Comparison of ENCODE assay signal across 10 mouse cellular contexts in the genomic region with DNA sequence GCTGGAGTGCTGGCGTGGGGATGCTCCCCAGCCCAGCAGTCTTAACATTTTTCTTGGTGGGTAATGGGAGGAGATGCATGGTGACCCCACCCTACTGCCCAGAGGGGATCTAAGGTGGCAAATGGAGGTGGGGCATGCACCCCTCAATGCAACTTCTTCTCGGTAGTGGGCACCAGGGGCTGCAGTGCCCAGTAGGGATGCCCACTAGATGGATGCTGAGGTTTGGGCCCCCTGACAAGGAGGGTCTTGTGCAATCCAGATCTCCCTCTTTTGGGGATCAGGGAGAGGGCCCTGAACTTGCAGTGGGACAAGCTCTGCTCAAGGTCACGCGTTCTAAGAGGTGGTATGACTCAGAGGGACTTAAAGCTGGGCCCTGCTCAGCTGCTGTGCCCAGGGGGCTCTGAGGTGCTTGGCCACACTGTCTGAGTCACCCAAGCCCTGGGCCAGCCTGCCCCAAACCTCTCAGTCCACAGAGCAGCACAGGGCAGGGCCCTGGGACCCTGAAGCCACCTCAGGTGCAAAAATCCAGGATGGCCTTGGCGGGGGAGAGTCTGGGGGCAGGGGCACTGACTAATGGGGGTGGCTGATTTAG. TPM values are rescaled to one million over a fixed set of nuclear protein-coding genes. Genes with fewer than 3 reads are reported as not detected.
A peak's percentile ranks its signal among the peaks of the same experiment; 100 is the strongest.
DNase-seq lines count a peak whose midpoint lies in the region; ATAC-seq and TF ChIP-seq lines count a peak whose summit lies in the region.
"Had no signal": no experiment of that assay in that cellular context is flagged by ENCODE, and none has a peak within 500 bp of the region (broad histone marks: within the 10 kb centered on the region; RNA-seq: fewer than 3 reads in every experiment).

No protein-coding gene starts in this region.

- H3K4me2 ChIP-seq in forebrain, embryonic 14.5 days (ENCODE audit: low read length), result peak overlapping the region; percentile 72
- H3K4me2 ChIP-seq in midbrain, embryonic 12.5 days (replicated peaks), result peak overlapping the region; percentile 79

- peak; percentile 52 for DNase-seq in cerebellum, adult 11-12 months
- no peak for DNase-seq in cerebellum, postnatal 14 days
- peak; percentile 17 for DNase-seq in 416B (ENCODE audit: low read depth)
- DNase-seq in forebrain, embryonic 14.5 days (ENCODE audit: low spot score), result no peak
- no peak for DNase-seq in ovary, postnatal 10 days (ENCODE audit: low spot score)
- DNase-seq in thymus, adult 2 months, result no peak
- no peak for DNase-seq in thymus, postnatal 4 days
- DNase-seq: heart, adult 2 months; thymus, postnatal 14 days had no signal

- peak overlapping the region; percentile 67 for H3K9ac ChIP-seq in forebrain, embryonic 14.5 days (ENCODE audit: low read length)
- peak overlapping the region; percentile 68 for H3K9ac ChIP-seq in midbrain, embryonic 12.5 days (replicated peaks)

- H3K27me3 ChIP-seq in forebrain, embryonic 14.5 days (replicated peaks; ENCODE audit: control insufficient read depth, insufficient read depth, low read length), result no peaks in the 10 kb centered on the region; the same call in 1 of the 2 replicates
- H3K27me3 ChIP-seq in midbrain, embryonic 12.5 days, result peaks cover 57% of the 10 kb centered on the region
- H3K27me3 ChIP-seq in thymus, adult 2 months (ENCODE audit: control insufficient read depth, insufficient read depth, low read length), result peaks cover 5% of the 10 kb centered on the region; the same call in 1 of the 2 replicates

- H3K9me3 ChIP-seq in forebrain, embryonic 14.5 days (replicated peaks; ENCODE audit: control insufficient read depth, low read length), result no peaks in the 10 kb centered on the region
- no peaks in the 10 kb centered on the region for H3K9me3 ChIP-seq in midbrain, embryonic 12.5 days

- H3K4me3 ChIP-seq in forebrain, embryonic 14.5 days (ENCODE audit: low read depth, low read length), result peak overlapping the region; percentile 44
- peak overlapping the region; percentile 50 for H3K4me3 ChIP-seq in midbrain, embryonic 12.5 days
- no peak overlapping the region for H3K4me3 ChIP-seq in thymus, adult 2 months (ENCODE audit: control insufficient read depth, insufficient read depth, low read length)
- H3K4me3 ChIP-seq: heart, adult 2 months had no signal

- H3K36me3 ChIP-seq in forebrain, embryonic 14.5 days (ENCODE audit: control insufficient read depth, insufficient read depth, low read length), result no peaks in the 10 kb centered on the region
- H3K36me3 ChIP-seq in midbrain, embryonic 12.5 days, result no peaks in the 10 kb centered on the region
- H3K36me3 ChIP-seq in thymus, adult 2 months (ENCODE audit: control insufficient read depth, insufficient read depth, low read length), result no peaks in the 10 kb centered on the region

- TF ChIP-seq POLR2A in thymus, adult 2 months (IDR thresholded peaks at IDR 0.05; ENCODE audit: control insufficient read depth, extremely low read depth, insufficient read depth, low read length, poor library complexity), result no peak

- TF ChIP-seq CTCF in thymus, adult 2 months (IDR thresholded peaks at IDR 0.05; ENCODE audit: borderline replicate concordance, control insufficient read depth, extremely low read depth, insufficient read depth, low read length, poor library complexity), result no peak

- 73% methylated on average over 5 of the region's 5 CpGs for WGBS in forebrain, embryonic 14.5 days
- WGBS in midbrain, embryonic 12.5 days, result 71% methylated on average over 5 of the region's 5 CpGs
- 83% methylated on average over 5 of the region's 5 CpGs for WGBS in thymus, adult 2 months

- ATAC-seq in forebrain, embryonic 14.5 days, result no peak
- 0 out of 2 replicates have a peak, but pooled peaks have one; percentile 3 for ATAC-seq in midbrain, embryonic 12.5 days (ENCODE audit: low FRiP score, low read depth)

- H3K4me1 ChIP-seq in forebrain, embryonic 14.5 days (ENCODE audit: control insufficient read depth, insufficient read depth, low read length), result 0 out of 2 replicates have a peak, but pooled peaks cover 8% of the 10 kb centered on the region
- peaks cover 9% of the 10 kb centered on the region; the same call in 1 of the 2 replicates for H3K4me1 ChIP-seq in midbrain, embryonic 12.5 days
- H3K4me1 ChIP-seq in thymus, adult 2 months (replicated peaks; ENCODE audit: control insufficient read depth, insufficient read depth, low read length), result no peaks in the 10 kb centered on the region

- no peak overlapping the region for H3K27ac ChIP-seq in forebrain, embryonic 14.5 days (ENCODE audit: low read depth, low read length)
- H3K27ac ChIP-seq in midbrain, embryonic 12.5 days (replicated peaks), result no peak overlapping the region
- H3K27ac ChIP-seq in thymus, adult 2 months (ENCODE audit: control insufficient read depth, insufficient read depth, low read length), result no peak overlapping the region
- H3K27ac ChIP-seq: heart, adult 2 months had no signal

RNA-seq across cellular contexts. Expression of gene Diras1, which starts 1.0 kb away (rescaled TPM):
- polyA plus RNA-seq in forebrain, embryonic 14.5 days (2014; fragmentation: Nextera tagmentation; extraction: Ambion mirVana), result 19.0 and 21.0 TPM in 2 replicates
- 11.3 and 13.4 TPM in 2 replicates for polyA plus RNA-seq in midbrain, embryonic 12.5 days (2016; fragmentation: Nextera tagmentation; extraction: Ambion mirVana)
- 0.05 and 0.13 TPM in 2 replicates for polyA plus RNA-seq in thymus, adult 2 months (2012; rRNA removed)

RNA-seq across cellular contexts. Expression of gene Gng7, which starts 9.7 kb away (rescaled TPM):
- 15.3 and 20.8 TPM in 2 replicates for polyA plus RNA-seq in forebrain, embryonic 14.5 days (2014; fragmentation: Nextera tagmentation; extraction: Ambion mirVana)
- 8.8 and 9.3 TPM in 2 replicates for polyA plus RNA-seq in midbrain, embryonic 12.5 days (2016; fragmentation: Nextera tagmentation; extraction: Ambion mirVana)
- polyA plus RNA-seq in thymus, adult 2 months (2012; rRNA removed), result 0.63 and 0.80 TPM in 2 replicates

RNA-seq across cellular contexts. Expression of gene Slc39a3, which starts 12.8 kb away (rescaled TPM):
- polyA plus RNA-seq in forebrain, embryonic 14.5 days (2014; fragmentation: Nextera tagmentation; extraction: Ambion mirVana), result 20.7 and 26.9 TPM in 2 replicates
- 33.1 and 34.9 TPM in 2 replicates for polyA plus RNA-seq in midbrain, embryonic 12.5 days (2016; fragmentation: Nextera tagmentation; extraction: Ambion mirVana)
- polyA plus RNA-seq in thymus, adult 2 months (2012; rRNA removed), result 52.7 and 57.6 TPM in 2 replicates

RNA-seq across cellular contexts. Expression of gene Sgta, which starts 35.5 kb away (rescaled TPM):
- 304 and 312 TPM in 2 replicates for polyA plus RNA-seq in forebrain, embryonic 14.5 days (2014; fragmentation: Nextera tagmentation; extraction: Ambion mirVana)
- 262 and 271 TPM in 2 replicates for polyA plus RNA-seq in midbrain, embryonic 12.5 days (2016; fragmentation: Nextera tagmentation; extraction: Ambion mirVana)
- polyA plus RNA-seq in thymus, adult 2 months (2012; rRNA removed), result 265 and 279 TPM in 2 replicates

RNA-seq across cellular contexts. Expression of gene Thop1, which starts 45.4 kb away (rescaled TPM):
- 38.9 and 45.6 TPM in 2 replicates for polyA plus RNA-seq in forebrain, embryonic 14.5 days (2014; fragmentation: Nextera tagmentation; extraction: Ambion mirVana)
- polyA plus RNA-seq in midbrain, embryonic 12.5 days (2016; fragmentation: Nextera tagmentation; extraction: Ambion mirVana), result 56.9 and 58.3 TPM in 2 replicates
- 30.7 and 35.7 TPM in 2 replicates for polyA plus RNA-seq in thymus, adult 2 months (2012; rRNA removed)

Comparison
In these comparisons a context has a peak if more than half of its experiments do, and no peak if none do; other contexts are left out.
1. DNase-seq: peak in cerebellum, adult 11-12 months (single experiment) and 416B (single experiment); none in cerebellum, postnatal 14 days (0 of 2), forebrain, embryonic 14.5 days (single experiment), ovary, postnatal 10 days (single experiment), thymus, adult 2 months (single experiment) and thymus, postnatal 4 days (single experiment).
2. RNA of gene Diras1, which starts 1.0 kb away (polyA plus RNA-seq): 19.0 to 21.0 TPM in forebrain, embryonic 14.5 days and 11.3 to 13.4 TPM in midbrain, embryonic 12.5 days; 0.05 to 0.13 TPM in thymus, adult 2 months; every median in the first group is over 10 times any median in the second.